Mouse (Mus musculus): ENCODE measurements around the gene Cacna1c. TPM values are rescaled to one million over a fixed set of nuclear protein-coding genes. Genes with fewer than 3 reads are reported as not detected.

The Cacna1c gene
- total RNA-seq, 2 experiments from 2014 or later = 86.4 to 90.0 TPM

GRCm38 (mm10) chr6:118561225-118561624, 635.0 kb downstream of the Cacna1c start:
- no peak overlapping the region for H3K27ac ChIP-seq
- peak overlapping the region; percentile 78 for H3K4me3 ChIP-seq
- no peak for DNase-seq (ENCODE audit: low spot score in 2 of 2)
- no peak for TF ChIP-seq CTCF (conservative IDR thresholded peaks at IDR 0.05)

DNA sequence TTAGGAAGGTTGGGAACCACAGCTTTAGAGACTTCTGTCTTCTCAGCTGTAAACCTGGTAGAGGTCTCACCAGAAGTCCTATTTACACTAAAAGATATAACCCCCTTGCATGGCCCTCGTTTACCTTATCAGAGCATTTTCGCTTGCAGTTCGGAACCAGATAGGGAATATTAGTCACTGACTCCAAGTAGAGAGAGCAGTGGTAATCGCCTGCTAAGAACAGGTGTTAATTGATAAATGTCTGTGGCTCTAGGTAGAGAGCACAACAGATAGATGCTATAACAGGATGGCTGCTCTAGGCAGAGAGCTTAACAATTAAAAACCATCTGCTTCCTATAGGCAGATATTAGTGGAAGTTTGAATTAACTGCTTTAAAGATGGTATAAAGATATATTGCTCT, 657.6 kb downstream of the Cacna1c start:
- Histone ChIP-seq H3K27ac (no peak overlapping the region), H3K4me3 (no peak overlapping the region)
- no peak for TF ChIP-seq CTCF (conservative IDR thresholded peaks at IDR 0.05)
- no peak for DNase-seq (ENCODE audit: low spot score in 2 of 2)

Other genes with a start within 250 kb of the Cacna1c start
- 10 to 100 TPM; 18.6 to 21.2 TPM for gene Dcp1b, start 21.2 kb downstream of the Cacna1c start, total RNA-seq (2021)
- 1 to 10 TPM; 1.8 to 1.9 TPM for gene Cacna2d4, start 40.1 kb upstream of the Cacna1c start, total RNA-seq (2021)
- gene Lrtm2, start 134.3 kb upstream of the Cacna1c start, total RNA-seq (2021) = 10 to 100 TPM; 43.3 to 44.6 TPM
- 10 to 100 TPM; 37.1 to 40.5 TPM for gene Adipor2, start 221.3 kb upstream of the Cacna1c start, total RNA-seq (2021)

Measured in layer of hippocampus, adult 2 months (tissue).